Mouse (Mus musculus) gastrocnemius, adult 8-10 months (tissue): Measurements from ENCODE around the gene Wdr45. TPM values are rescaled to one million over a fixed set of nuclear protein-coding genes. Genes with fewer than 3 reads are reported as not detected.
A peak's percentile ranks its signal among the peaks of the same experiment; 100 is the strongest.
"Not testable (repeated sequence)": the region's sequence is repeated elsewhere in the genome, so short reads cannot be mapped to it uniquely, and the experiment has no call there.

Experiments
- DNase-seq, 2 experiments: peaks; one replicate each; pipeline ENCODE4 v3.0.0; 2022; ENCODE audit warnings: low spot score in 2 of 2
- total RNA-seq, 4 experiments: library from RNA; stranded (reverse); gene quantifications; 2 replicates each; pipeline ENCODE4 v1.2.4; 2022

Wdr45 gene
- total RNA-seq = 10 to 100 TPM; 34.5 to 41.8 (median 37.8) TPM

DNA sequence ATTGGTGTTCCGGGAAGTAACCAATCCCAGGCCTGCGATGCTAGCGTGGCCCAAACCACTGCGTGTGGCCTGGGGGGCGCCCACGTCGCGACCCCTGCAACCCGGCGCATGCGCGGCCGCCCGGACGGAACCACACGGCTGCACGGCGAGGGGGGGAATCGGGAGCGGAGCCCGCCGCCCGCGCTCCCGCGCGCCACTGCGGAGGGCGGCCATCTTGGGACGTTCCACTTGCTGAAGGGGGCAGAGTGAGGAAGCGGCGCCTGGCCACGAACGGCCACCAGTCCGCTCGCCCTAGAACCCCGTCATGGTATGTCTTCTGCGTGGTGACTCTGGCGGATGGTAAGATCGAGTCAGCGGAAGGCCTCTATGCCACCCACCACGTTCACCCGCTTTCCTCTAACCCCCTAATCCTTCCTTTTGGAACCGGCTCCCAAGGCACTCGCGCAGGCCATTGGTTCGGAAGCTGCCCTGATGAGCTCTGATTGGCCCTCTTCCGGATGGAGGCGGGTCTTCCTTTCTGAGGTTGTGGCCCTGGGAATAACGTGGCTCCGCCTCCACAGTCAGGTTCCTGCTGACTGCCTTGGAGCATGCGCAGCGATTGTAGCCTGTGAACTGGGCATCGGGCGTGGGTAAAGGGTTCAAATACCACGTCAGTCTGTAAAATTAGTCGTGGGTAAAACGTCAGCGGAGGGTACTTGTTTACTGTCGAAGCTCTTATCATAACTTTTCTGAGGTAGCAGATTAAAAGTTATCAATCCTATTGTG, at the start of gene Wdr45:
Wdr45 (plus strand) TSS at position 199 of the 765 bp plus-strand sequence.
- DNase-seq = peak; percentile 89 to 95

GRCm38 (mm10) chrX:7664791-7665190, 49.3 kb upstream of the Wdr45 start:
- no peak for DNase-seq

GRCm38 (mm10) chrX:7665739-7666502, 48.2 kb upstream of the Wdr45 start:
- DNase-seq = no peak

GRCm38 (mm10) chrX:7670390-7670881, 43.7 kb upstream of the Wdr45 start:
- DNase-seq = peak in 1 of 2 experiments; percentile 64

DNA sequence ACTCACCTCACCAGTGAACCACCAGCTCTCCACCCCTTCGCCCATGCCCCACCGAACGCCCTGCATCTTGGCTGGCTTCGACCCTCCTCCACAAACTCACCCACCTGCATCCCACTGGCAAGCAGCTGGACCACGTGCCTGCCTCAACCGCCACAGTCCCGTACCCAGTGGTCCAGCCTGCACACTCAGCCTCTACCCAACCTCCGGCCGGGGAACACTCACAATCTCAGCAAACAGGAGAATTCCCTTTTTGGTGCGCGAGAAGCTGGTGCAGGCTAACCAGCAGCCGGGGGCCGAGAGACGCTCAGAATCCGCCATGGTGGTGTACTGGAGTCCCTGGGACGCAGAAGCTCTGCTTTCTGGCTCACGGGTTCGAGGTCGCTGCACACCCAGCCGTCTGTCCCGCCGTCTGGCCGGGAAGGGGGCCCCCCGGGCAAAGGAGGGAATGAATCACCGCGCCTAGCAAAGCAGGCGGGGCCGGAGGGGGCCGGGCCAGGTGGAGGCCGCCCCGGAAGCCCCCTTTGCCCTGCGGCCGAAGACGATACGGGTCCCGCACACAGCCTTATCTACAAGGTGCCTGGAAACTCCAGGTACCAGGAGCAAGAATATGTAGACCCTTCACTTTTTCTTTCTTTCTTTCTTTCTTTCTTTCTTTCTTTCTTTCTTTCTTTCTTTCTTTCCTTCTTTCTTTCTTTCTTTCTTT, 43.1 kb upstream of the Wdr45 start, which contains the start of gene Plp2:
Plp2 (minus strand) TSS at position 470 of the 703 bp plus-strand sequence.
- no peak for DNase-seq

DNA sequence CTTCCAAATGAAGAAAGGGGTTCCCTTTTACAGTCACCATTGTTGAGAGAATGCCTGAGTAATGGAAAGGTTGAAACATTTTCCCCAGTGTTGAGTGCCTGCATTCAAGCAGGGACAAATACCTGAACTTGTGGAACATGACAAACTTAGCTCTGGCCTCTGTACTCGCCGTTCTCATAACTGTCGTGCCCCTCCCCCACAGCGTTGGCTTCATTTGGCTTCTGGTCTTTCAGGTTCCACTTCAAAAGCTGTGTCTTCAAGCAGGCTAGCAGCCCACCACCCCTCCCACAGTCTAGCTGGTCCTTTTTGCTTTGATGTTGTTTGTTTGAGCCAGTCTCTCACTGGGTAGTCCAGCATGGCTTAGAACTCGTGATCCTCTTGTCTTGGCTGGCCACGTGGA, 41.4 kb upstream of the Wdr45 start:
- DNase-seq = no peak

DNA sequence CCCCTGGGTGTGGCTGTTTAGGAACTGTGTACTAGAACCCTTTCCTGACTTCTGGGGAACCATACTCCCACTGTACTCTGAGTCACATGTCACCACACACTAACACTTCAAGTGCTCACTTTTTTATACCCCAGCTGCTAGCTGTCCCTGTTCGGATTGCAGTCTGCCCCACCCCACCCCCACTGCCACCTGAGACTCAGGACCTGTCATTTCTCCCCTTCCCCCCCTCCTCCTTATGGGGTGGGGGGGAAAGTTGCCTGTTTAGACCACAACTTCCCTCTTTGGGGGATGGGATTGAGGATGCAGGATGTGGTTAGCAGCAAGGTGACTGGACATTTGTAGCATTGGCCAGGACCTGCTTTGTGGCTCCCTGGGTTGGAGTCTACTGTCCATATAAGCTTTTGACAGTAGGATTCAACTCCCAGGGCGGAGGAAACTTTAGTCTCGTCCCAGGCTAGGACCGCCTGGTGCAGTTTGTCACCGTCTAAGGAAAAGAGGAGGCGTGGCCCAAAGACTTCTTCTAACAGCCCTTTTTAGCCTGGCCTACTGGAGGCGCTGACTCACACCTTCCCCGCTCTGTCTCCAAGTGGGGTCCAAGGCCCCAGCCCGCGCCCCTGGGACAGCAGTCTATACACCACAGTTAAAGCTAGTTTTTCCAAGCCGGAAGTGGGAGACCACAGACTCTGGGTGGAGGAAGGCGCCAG, 40.4 kb upstream of the Wdr45 start:
- no peak for DNase-seq

GRCm38 (mm10) chrX:7674284-7675000, 39.7 kb upstream of the Wdr45 start:
- DNase-seq = no peak

GRCm38 (mm10) chrX:7675001-7675380, 39.1 kb upstream of the Wdr45 start:
- no peak for DNase-seq

DNA sequence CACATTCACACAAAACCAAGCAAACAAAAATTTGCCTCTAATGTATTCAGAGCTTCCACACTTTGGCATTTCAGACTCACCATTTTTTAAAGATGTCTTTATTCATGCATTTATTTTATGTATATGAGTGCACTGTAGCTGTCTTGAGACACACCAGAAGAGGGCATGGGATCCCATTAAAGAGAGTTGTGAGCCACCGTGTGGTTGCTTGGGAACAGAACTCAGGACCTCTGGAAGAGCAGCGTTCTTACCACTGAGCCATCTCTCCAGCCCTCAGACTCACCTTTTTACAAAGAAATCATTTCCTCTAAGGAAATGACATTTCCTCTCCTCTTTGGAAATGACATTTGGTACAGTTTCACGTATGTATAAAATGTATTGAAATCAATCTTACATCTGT, 35.1 kb upstream of the Wdr45 start:
- DNase-seq = no peak

DNA sequence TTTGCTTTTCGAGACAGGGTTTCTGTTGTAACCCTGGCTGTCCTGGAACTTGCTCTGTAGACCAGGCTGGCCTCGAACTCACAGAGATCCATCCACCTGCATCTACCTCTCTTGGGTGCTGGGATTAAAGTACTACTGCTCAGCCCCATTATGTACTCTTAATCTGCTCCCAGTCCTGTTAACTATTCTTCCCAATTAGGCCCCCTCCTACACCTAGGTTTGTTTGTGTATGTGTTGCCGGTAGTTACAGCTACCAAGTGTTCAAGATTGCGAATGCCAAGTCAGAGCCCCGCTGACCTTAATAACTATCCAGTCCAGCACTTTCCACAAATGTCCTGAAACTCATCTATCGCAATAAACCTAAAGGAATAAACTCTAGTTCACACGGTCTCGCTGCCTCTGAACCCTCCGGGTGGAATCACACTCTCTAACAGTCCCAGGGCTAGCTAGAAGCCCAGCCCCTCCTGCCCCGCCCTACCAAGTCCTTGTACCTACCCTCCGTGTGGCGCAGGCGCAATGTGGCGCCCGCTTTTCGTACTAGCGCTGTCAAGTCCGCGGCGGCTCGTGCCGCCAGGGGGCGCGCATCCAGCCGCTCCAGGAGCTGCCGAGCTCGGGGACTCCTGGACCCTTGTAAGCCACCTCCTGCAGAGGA, 34.6 kb upstream of the Wdr45 start:
- peak; percentile 88 to 94 for DNase-seq

DNA sequence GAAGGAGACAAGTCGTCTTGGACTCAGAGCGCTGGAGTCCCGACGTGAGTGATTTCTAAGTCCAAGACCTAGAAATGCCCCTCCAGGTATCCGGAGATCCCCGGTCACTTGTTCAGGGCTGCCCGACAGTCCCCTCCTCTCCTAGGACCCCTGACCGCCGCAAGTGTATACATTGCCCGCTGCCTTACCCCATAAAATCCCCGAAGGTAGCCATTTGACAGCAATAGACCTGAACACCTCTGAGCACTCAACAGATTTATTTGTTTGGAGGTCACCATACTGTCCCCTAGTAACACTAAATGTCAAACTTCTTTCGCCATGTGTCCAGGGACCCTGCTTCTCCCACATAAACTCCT, 34.1 kb upstream of the Wdr45 start:
- DNase-seq = no peak

DNA sequence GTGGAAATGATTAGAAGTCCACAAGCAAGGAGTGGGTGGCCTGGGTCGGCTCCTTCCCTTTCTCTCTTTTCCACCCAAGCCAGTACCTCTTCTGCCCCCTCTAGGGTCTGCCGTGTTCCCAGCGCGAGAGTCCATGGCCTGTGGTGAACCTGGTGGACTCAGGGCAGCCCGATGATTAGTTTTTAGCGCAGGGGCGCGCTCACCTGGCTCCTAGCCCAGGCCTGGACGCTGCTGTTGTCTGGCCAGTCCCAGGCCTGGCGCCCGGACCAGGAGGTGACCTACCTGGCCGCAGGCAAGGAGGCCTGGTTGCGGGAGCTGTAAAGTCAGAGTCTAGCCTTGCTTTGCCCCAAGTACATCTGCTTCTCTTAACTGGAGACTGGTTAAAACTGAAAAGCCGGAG, 33.3 kb upstream of the Wdr45 start, which contains the start of gene Magix:
Magix (minus strand) TSS at position 388 of the 400 bp plus-strand sequence.
- peak; percentile 14 to 52 for DNase-seq

DNA sequence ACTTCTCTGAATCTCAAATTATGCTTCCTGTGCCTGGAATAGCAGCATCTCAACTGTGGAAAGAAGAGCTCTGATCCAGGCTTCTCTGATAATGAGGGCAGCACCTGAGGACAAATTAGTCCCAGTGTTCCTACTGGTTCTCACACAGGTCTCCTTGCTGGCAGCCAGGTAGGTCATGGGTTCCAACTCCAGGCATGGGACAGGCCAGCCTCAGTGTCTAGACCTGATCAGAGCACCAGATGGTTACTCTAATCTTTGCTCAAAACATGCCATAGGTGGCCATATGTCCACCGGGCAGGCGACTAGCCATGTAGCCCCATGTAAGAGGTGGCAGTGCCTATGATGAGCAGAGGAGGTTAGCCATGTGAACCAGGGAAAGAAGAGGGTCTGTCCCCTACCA, 25.8 kb upstream of the Wdr45 start:
- DNase-seq = no peak

- no peak for DNase-seq
These were observed 23.6 kb upstream of the Wdr45 start for GRCm38 (mm10) chrX:7690486-7690885.

DNA sequence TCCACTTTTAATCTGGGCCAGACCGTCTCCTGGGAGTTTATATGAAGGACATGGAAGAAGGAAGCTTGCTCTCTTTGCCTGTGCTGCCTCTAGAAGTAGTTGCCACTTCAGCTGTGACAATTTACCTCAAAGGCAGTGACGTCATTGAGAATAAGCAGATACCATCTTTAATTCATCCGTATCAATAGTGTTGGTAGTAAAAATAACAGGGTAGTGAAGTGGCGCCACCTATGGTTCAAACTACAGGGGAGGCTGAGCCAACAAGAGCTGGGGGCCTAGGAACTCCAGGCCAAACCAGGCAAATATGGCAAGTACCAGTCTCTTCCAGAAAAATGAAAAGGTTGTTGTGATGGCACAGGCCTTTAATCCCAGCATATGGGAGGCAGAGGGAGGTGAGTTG, 21.3 kb upstream of the Wdr45 start:
- DNase-seq = no peak

DNA sequence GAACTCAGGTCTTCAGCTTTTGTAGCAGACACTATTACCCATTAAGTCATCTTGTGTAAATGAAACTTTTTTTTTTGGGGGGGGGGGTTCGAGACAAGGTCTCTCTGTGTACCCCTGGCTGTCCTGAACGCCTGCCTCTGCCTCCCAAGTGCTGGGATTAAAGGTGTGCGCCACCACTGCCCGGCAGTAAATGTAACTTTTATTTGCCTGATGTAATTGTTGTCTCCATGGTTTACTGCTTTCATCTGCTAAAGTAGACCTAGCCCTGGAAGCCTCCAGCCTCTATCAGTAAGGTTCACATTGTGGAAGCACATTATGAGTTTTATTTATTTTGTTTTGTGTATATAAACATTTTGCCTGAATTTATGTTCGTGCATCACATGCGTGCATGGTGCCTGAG, 17.6 kb upstream of the Wdr45 start:
- DNase-seq = no peak

DNA sequence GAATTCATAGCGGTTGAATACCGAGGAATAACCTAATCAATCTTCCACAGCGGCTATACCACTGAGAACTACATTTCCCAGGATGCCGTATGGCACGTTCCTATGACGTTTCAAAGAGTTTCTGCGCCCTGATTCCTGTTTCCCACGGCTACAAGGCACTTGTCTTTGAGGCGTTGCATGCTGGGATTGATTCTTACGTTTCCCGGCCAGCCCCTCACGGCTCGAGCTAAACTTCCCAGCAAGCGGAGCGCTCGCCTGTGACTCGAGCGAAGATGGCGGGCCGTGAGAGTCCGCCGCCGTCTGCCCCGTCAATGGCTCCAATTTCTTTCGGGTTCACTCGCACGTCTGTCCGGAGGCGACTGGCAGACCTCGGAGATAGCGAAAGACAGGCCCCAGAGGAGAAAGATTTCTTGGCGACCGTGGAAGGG, 17.2 kb upstream of the Wdr45 start, which contains the start of gene Gpkow:
Gpkow (plus strand) TSS at position 178 of the 428 bp plus-strand sequence.
- peak; percentile 56 to 79 for DNase-seq

GRCm38 (mm10) chrX:7713764-7714134, 384 bp upstream of the Wdr45 start:
- DNase-seq = not testable (repeated sequence)

DNA sequence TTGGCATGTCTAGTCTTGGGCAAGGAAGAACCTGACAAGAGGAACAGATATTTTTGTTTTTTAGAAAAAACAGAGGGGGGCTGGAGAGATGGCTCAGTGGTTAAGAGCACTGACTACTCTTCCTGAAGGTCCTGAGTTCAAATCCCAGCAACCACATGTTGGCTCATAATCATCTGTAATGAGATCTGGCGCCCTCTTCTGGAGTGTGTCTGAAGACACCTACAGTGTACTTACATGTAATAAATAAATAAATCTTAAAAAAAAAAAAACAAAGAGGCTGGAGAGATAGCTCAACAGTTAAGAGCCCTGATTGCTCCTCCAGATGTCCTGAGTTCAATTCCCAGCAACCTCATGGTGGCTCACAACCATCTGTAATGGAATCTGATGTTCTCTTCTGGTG, 1.9 kb downstream of the Wdr45 start:
- not testable (repeated sequence) for DNase-seq
